Mouse (Mus musculus): ENCODE data around the gene Mc1r. TPM values are rescaled to one million over a fixed set of nuclear protein-coding genes. Genes with fewer than 3 reads are reported as not detected.

Mc1r gene
- polyA plus RNA-seq, 1 experiment from 2014 or later: not detected

DNA sequence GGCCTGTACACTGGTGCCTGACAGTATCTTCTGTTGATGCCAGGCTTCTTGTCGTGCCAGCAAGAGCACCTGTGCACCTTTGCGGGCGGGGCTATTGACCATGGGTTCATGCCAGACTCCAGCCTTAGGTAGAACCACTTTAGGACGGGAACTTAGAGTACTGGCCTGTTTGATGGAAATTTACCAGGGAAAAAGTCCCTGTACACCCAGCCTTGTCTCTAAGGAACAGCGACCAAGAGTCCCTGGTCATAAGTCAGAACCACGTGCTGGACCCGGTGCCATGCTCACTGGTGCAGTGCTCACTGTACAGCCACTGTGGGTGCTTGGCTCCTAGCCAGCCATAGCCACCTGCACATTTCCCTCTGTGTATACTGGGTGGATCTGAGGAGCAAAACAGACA is 17.9 kb upstream of the Mc1r start:
- no peak overlapping the region for H3K4me3 ChIP-seq (replicated peaks)
- H3K36me3 ChIP-seq: peaks cover 100% of the 10 kb centered on the region
- H3K9ac ChIP-seq (replicated peaks): no peak overlapping the region
- H3K27me3 ChIP-seq: no peaks in the 10 kb centered on the region
- no peaks in the 10 kb centered on the region for H3K9me3 ChIP-seq
- no peak overlapping the region for H3K27ac ChIP-seq
- no peak overlapping the region for H3K4me2 ChIP-seq
- no peaks in the 10 kb centered on the region for H3K4me1 ChIP-seq (replicated peaks)
- 95% methylated on average over 7 of the region's 7 CpGs for WGBS
- ATAC-seq (ENCODE audit: insufficient number of reproducible peaks, insufficient read depth, low FRiP score, low TSS enrichment, low read depth): no peak

DNA sequence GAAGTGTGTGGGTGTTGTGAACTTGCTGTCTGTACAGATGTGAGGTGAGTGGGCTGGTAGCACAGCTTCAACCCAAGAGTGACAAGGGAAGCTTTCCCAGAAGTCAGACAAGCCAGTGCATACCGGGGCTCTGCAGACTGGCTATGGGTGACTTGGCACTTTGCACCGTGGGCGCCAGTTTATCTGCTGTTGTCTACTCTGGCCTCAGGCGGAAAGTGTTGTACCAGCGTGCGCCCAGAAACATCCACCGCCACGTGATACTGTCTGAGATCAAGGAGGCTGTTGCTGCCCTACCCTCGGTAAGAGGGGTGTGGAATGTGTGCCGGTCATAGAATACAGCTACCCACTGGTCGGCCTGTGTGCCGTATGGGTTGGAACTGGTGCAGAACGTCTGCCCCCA is 8.6 kb upstream of the Mc1r start:
- ATAC-seq (ENCODE audit: insufficient number of reproducible peaks, insufficient read depth, low FRiP score, low TSS enrichment, low read depth): no peak
- no peak overlapping the region for H3K4me3 ChIP-seq (replicated peaks)
- no peaks in the 10 kb centered on the region for H3K9me3 ChIP-seq
- no peaks in the 10 kb centered on the region for H3K4me1 ChIP-seq (replicated peaks)
- H3K27me3 ChIP-seq: no peaks in the 10 kb centered on the region; the same call in 1 of the 2 replicates
- no peak overlapping the region for H3K27ac ChIP-seq
- peaks cover 100% of the 10 kb centered on the region for H3K36me3 ChIP-seq
- WGBS: 91% methylated on average over 13 of the region's 13 CpGs
- no peak overlapping the region for H3K9ac ChIP-seq (replicated peaks)
- no peak overlapping the region for H3K4me2 ChIP-seq

DNA sequence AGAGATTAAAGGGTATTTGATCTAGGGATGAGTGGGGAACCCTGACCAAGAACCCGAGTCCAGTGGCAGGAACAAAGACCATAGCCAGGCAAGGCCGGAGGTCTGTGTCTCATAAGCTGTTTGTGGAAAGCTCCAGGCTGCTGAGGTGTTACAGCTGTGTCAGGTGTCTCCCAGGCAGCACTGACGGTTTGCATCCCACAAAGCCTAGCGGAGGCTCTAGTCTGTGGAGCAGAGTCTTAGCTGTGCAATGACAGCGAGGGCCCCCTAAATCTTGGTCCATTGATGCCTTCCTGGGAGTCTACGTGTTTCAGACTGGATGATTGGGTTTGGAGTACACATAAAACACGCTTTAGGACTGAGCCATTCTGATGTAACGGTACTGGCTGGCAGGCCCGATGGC is 5.0 kb upstream of the Mc1r start:
- WGBS: 88% methylated on average over 9 of the region's 9 CpGs
- no peak overlapping the region for H3K4me3 ChIP-seq (replicated peaks)
- no peak overlapping the region for H3K4me2 ChIP-seq
- H3K9ac ChIP-seq (replicated peaks): no peak overlapping the region
- no peaks in the 10 kb centered on the region; the same call in 1 of the 2 replicates for H3K27me3 ChIP-seq
- ATAC-seq (ENCODE audit: insufficient number of reproducible peaks, insufficient read depth, low FRiP score, low TSS enrichment, low read depth): no peak
- no peaks in the 10 kb centered on the region for H3K4me1 ChIP-seq (replicated peaks)
- peaks cover 66% of the 10 kb centered on the region for H3K36me3 ChIP-seq
- H3K9me3 ChIP-seq: no peaks in the 10 kb centered on the region
- H3K27ac ChIP-seq: no peak overlapping the region

DNA sequence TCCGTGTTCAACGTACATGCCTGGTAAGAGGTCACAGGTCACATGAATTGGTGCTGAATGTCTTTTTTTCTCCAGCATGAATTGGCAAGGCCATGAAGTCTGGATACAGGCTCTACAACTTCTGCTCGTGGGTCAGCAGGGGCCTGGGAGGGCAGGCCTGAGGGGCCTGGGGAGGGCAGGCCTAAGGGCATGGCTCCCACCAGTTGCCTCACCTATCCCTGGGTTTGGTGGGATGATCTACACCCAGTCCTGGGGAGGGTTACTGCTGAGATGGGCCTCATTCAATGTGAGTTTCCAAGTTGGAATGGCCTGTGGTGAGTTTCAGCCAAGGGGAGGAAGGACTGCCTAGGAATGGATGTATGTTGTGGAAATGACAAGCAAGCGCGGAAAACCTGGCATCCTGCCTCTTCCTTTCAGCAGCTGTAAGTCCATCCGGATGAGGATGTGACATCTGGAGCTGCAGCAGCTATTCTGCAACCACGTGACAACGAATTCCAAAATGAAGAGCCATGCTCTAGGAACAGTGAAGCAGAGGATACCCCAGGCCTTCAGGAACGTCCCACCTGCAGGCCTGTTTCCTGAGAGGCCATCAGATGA is 4.1 kb upstream of the Mc1r start:
- Histone ChIP-seq H3K27me3 (peaks cover 6% of the 10 kb centered on the region), H3K9ac (replicated peaks) (no peak overlapping the region), H3K9me3 (no peaks in the 10 kb centered on the region), H3K4me3 (replicated peaks) (no peak overlapping the region), H3K36me3 (peaks cover 57% of the 10 kb centered on the region), H3K27ac (no peak overlapping the region), H3K4me2 (no peak overlapping the region), H3K4me1 (replicated peaks) (no peaks in the 10 kb centered on the region)
- 93% methylated on average over 9 of the region's 9 CpGs for WGBS
- no peak for ATAC-seq (ENCODE audit: insufficient number of reproducible peaks, insufficient read depth, low FRiP score, low TSS enrichment, low read depth)

DNA sequence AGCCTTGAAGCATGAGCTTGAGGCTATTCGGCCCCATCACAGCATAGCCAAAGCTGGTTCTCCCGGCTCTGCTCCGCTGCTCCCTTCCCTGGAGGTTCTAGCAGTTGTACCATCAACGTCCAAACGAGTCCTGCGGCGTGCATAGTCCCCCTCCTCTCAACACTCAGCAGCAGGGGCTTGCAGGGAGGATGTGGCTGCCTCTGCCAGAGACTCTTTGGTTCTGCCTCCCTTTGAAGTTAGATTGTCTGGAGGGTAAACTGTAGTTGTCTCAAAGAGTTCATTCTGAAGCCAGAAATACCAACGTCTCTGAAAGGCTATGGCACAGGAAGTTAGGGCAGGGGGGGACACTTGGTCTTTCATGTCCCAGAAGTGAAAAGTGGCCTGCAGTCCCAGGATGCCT is 2.4 kb upstream of the Mc1r start:
- Histone ChIP-seq H3K27me3 (peaks cover 21% of the 10 kb centered on the region), H3K4me1 (replicated peaks) (no peaks in the 10 kb centered on the region), H3K4me2 (no peak overlapping the region), H3K9ac (replicated peaks) (no peak overlapping the region; the same call in 1 of the 2 replicates), H3K4me3 (replicated peaks) (no peak overlapping the region), H3K9me3 (no peaks in the 10 kb centered on the region), H3K27ac (no peak overlapping the region), H3K36me3 (peaks cover 40% of the 10 kb centered on the region)
- no peak for ATAC-seq (ENCODE audit: insufficient number of reproducible peaks, insufficient read depth, low FRiP score, low TSS enrichment, low read depth)
- 36% methylated on average over 8 of the region's 8 CpGs for WGBS

DNA sequence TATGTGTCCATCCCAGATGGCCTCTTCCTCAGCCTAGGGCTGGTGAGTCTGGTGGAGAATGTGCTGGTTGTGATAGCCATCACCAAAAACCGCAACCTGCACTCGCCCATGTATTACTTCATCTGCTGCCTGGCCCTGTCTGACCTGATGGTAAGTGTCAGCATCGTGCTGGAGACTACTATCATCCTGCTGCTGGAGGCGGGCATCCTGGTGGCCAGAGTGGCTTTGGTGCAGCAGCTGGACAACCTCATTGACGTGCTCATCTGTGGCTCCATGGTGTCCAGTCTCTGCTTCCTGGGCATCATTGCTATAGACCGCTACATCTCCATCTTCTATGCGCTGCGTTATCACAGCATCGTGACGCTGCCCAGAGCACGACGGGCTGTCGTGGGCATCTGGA is 705 bp downstream of the Mc1r start:
- no peak overlapping the region for H3K4me3 ChIP-seq (replicated peaks)
- H3K27me3 ChIP-seq: peaks cover 52% of the 10 kb centered on the region
- H3K36me3 ChIP-seq: peaks cover 9% of the 10 kb centered on the region
- H3K27ac ChIP-seq: no peak overlapping the region
- no peak overlapping the region for H3K9ac ChIP-seq (replicated peaks)
- ATAC-seq (ENCODE audit: insufficient number of reproducible peaks, insufficient read depth, low FRiP score, low TSS enrichment, low read depth): no peak
- peaks cover 11% of the 10 kb centered on the region for H3K4me1 ChIP-seq (replicated peaks)
- no peaks in the 10 kb centered on the region for H3K9me3 ChIP-seq
- no peak overlapping the region for H3K4me2 ChIP-seq
- 93% methylated on average over 13 of the region's 13 CpGs for WGBS

DNA sequence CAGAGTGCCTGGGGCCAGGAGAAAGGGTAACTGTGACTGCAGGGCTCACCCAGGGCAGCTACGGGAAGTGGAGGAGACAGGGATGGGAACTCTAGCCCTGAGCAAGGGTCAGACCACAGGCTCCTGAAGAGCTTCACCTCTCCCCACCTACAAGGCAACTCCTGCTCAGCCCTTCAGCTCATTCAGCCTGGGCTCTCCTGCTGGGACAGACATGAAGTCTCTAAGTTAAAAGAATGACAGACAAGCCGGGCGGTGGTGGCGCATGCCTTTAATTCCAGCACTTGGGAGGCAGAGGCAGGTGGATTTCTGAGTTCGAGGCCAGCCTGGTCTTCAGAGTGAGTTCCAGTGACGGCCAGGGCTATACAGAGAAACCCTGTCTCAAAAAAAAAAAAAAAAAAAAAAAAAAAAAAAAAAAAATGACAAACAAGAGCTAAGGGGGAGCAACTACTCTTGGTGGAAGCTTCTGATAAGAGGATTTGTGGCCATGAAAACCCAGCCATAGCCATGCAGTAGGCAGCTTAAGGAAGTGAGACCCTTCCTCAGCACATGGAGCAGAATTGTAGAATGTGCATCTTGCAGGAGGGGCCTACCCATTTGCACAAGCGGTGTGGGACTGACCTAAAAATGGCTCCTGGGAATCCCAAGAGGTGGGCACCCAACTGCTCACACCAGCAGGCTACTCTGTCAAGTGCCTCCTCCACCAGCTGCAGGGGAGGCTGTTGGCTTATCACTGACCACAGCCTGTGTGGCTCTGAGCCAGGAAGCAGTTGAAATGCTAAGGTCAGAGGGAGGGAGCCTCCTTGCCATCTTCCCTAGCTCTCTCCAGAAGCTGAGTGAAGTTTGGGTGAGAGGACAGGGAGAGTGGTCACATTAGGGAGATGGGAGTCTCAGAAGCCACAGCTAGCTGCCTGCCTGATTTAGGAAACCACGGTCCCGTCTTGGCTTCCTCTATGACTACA is 2.0 kb downstream of the Mc1r start:
- Histone ChIP-seq H3K9ac (replicated peaks) (no peak overlapping the region), H3K4me3 (replicated peaks) (no peak overlapping the region), H3K9me3 (no peaks in the 10 kb centered on the region), H3K27ac (no peak overlapping the region), H3K4me1 (replicated peaks) (peaks cover 16% of the 10 kb centered on the region), H3K36me3 (no peaks in the 10 kb centered on the region), H3K4me2 (no peak overlapping the region), H3K27me3 (peaks cover 65% of the 10 kb centered on the region)
- WGBS: 76% methylated on average over 9 of the region's 9 CpGs
- ATAC-seq (ENCODE audit: insufficient number of reproducible peaks, insufficient read depth, low FRiP score, low TSS enrichment, low read depth): no peak

DNA sequence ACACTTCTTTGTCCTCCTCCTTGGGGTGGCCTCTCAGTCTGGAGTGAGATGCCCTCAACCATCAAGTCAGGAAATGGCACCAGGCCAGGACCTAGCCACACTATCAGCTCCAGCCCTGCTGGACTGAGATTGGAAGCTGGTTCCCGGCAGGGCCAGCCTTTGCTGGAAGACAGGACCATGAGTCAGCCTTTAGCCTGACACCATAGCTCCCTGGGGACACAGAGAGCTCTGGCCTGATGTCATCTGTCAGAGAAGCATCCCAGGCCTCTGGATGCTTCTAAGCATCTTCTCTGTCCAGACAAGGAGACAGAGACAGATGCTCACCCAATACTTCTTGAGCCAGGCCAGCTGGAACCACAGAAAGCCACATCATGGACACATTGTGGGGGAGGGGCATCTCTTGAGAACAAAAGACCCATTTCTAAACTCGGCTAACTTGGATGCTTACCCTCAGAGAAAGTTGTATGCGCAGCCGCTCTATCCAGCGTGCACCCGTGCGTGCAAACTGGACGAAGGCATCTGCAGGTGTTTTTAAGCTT is 3.2 kb downstream of the Mc1r start:
- Histone ChIP-seq H3K9me3 (no peaks in the 10 kb centered on the region), H3K36me3 (no peaks in the 10 kb centered on the region), H3K9ac (replicated peaks) (no peak overlapping the region), H3K4me2 (peak overlapping the region; percentile 58; the same call in 1 of the 2 replicates), H3K27ac (no peak overlapping the region), H3K4me3 (replicated peaks) (no peak overlapping the region), H3K27me3 (peaks cover 69% of the 10 kb centered on the region), H3K4me1 (replicated peaks) (peaks cover 16% of the 10 kb centered on the region)
- 75% methylated on average over 8 of the region's 8 CpGs for WGBS
- ATAC-seq (ENCODE audit: insufficient number of reproducible peaks, insufficient read depth, low FRiP score, low TSS enrichment, low read depth): no peak

DNA sequence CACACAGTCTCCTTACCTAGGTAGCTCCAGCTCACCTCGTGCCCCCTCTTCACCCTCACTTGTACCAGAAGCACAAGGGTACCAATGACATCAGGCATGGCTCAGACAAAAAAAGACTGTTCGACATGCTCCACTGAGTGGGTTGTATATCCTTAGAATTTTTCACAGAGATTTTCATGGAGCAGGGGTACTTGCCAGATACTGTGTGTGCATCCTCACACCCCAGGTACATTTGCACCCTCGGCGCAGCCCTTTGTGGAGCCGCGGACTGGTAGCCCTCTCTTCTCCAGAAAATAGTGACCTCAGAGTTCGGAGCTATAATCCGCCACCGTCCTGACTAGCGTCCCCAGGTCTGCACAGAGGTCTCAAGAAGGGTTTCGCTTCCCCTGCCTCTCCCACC is 3.9 kb downstream of the Mc1r start:
- no peaks in the 10 kb centered on the region for H3K36me3 ChIP-seq
- H3K4me1 ChIP-seq (replicated peaks): peaks cover 16% of the 10 kb centered on the region
- peaks cover 69% of the 10 kb centered on the region for H3K27me3 ChIP-seq
- no peak overlapping the region for H3K27ac ChIP-seq
- ATAC-seq (ENCODE audit: insufficient number of reproducible peaks, insufficient read depth, low FRiP score, low TSS enrichment, low read depth): no peak
- H3K9me3 ChIP-seq: no peaks in the 10 kb centered on the region
- 0 out of 2 replicates have a peak overlapping the region, but pooled peaks have one; percentile 38 for H3K9ac ChIP-seq (replicated peaks)
- H3K4me3 ChIP-seq (replicated peaks): peak overlapping the region; percentile 44
- 12% methylated on average over 11 of the region's 11 CpGs for WGBS
- H3K4me2 ChIP-seq: peak overlapping the region; percentile 58

DNA sequence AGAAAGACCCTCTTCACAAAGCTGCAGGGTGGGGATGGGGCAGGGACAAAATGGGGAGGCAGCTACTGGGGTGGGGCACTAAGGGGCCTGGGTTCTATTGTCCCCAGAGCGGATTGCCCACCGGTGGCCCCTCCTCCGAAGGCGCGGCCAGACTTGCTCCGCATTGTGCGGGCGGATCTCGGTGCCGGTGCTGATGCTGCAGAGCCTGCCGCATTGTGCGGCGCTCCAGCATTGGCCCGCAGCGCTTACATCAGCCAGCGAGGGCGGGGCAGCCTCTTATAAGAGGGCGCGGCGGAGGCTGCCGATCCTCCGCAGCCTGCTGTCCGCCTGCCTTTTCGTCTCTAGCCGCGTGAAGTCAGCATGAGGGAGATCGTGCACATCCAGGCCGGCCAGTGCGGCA is 4.3 kb downstream of the Mc1r start, which contains the start of gene Tubb3:
Gene Tubb3 (plus strand): TSS at position 179 of the 400 bp plus-strand sequence.
- no peaks in the 10 kb centered on the region for H3K9me3 ChIP-seq
- no peak within 1 kb of the TSS for H3K27ac ChIP-seq
- H3K4me3 ChIP-seq (replicated peaks): peak within 1 kb of the TSS; percentile 44
- H3K27me3 ChIP-seq: peaks cover 69% of the 10 kb centered on the region
- H3K36me3 ChIP-seq: no peaks in the 10 kb centered on the region
- H3K4me2 ChIP-seq: peak within 1 kb of the TSS; percentile 58
- peak; percentile 52; the same call in 1 of the 2 replicates for ATAC-seq (ENCODE audit: insufficient number of reproducible peaks, insufficient read depth, low FRiP score, low TSS enrichment, low read depth)
- H3K9ac ChIP-seq (replicated peaks): peak within 1 kb of the TSS; percentile 38
- under 1% methylated on average over 29 of the region's 29 CpGs for WGBS
- H3K4me1 ChIP-seq (replicated peaks): peaks cover 16% of the 10 kb centered on the region

DNA sequence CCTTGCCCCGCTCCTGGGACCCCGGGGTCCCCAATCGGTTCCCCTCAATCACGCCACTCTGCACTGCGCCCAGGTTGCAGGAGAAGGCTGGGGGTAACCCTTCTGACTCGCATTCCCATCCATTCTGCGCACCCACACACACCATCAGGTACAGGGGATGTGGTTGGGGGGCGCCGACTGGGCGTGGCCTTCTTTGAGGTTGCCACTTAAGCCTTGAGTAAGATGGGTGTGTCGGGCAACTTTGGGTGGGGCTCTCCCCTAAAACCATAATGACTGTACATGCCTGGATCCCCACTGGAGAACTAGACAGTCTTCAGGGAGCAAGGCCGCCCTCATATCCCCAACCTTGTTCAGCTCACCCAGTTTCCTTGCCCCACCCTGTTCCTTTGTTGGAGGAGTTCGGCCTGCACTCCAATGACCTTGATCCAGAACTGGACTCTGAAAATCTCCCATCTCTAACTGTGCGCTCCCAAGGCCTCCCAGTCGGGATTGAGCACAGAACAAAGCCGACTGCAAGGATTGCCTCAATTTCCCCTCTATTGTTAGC is 4.9 kb downstream of the Mc1r start:
- Histone ChIP-seq H3K27me3 (peaks cover 69% of the 10 kb centered on the region), H3K4me3 (replicated peaks) (peak overlapping the region; percentile 44), H3K9ac (replicated peaks) (peak overlapping the region; percentile 38), H3K27ac (no peak overlapping the region), H3K36me3 (no peaks in the 10 kb centered on the region), H3K9me3 (no peaks in the 10 kb centered on the region), H3K4me2 (peak overlapping the region; percentile 58), H3K4me1 (replicated peaks) (peaks cover 16% of the 10 kb centered on the region)
- 11% methylated on average over 16 of the region's 16 CpGs for WGBS
- no peak for ATAC-seq (ENCODE audit: insufficient number of reproducible peaks, insufficient read depth, low FRiP score, low TSS enrichment, low read depth)

Data from limb, embryonic 12.5 days (tissue).